Mouse (Mus musculus) mature B cell (primary cell): Measurements from ENCODE around the gene Arhgap45.

Experiments
- in situ Hi-C: fragments of 300-500 bp; cut with MboI; formaldehyde crosslinking; loops from 2 replicates; pipeline ENCODE4 v1.14.3; 2019

Gene Arhgap45

DNA sequence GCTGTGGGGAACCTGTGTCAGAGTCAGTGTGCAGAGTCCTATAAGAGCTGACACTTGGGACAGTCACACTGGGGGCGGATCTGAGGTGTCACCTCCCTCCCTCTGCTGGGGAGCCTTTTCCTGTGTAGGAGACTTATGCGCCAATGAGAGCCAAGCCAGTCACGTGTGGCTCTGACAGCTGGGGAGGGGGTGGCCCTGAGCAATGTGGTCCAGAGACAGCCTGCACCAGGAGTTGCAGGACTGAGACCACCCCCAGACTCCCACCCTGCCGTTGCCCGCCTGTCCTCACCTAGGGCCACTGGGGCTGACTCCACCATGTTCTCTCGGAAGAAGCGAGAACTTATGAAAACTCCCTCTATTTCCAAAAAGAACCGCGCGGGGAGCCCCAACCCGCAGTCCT, at the start of gene Arhgap45:
Gene Arhgap45 (plus strand): TSS at position 143 of the 400 bp plus-strand sequence.
- in situ Hi-C loops: no loop called here

DNA sequence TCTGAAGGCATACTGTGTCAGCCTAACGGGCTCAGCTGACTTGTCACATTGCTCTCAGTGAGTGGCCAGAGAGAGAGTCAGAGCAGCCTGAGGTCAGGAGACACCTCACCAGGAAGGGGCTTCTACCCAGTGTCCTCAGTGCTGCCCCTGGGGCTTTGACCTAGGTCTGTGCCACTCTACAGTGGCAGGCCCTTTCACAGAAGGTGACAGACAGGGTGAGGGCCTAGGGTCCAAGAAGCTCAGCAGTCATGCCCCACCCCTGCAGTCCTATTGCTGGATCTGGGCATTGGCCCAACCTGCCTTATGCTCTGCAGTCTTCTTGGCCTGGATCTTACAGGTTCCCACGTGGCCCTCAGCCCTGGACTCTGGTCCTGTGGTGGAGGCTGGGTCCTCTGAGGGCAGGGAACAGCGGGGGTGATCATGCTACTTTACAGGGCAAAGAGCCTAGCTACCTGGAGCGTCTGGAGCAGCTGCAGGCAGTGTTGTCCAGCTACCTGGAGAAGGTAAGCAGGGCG, 49.5 kb upstream of the Arhgap45 start:
- in situ Hi-C loops: no loop called here

- in situ Hi-C loops: no loop called here
These were observed 48.3 kb upstream of the Arhgap45 start for GRCm38 (mm10) chr10:79968181-79968580.

DNA sequence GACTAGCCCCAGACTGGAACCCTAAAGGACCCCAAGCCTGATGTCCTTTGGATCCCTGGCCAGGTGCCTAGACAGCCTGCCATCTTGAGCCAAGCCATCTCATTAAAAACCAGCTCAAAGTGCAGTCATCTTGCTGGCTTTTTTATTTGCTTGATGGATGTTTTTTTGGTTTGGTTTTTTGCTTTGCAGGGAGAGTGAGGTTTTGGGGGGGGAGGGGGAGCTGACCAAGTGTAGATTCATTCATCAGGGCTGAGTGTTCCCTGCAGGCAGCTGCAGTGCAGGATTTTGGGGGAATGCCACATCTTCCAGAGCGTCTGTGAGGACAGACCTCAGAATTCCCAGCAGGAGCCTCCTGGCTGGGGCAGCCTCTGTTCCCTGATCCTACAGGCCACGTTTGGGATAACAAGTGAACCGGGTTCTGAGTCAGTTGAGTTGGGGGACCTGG, 47.3 kb upstream of the Arhgap45 start:
- in situ Hi-C loops: no loop called here

- in situ Hi-C loops: no loop called here
These were observed 45.9 kb upstream of the Arhgap45 start, which contains the start of gene Grin3b for GRCm38 (mm10) chr10:79970415-79971182. Gene Grin3b, plus strand, starts transcription at chr10:79970715.

DNA sequence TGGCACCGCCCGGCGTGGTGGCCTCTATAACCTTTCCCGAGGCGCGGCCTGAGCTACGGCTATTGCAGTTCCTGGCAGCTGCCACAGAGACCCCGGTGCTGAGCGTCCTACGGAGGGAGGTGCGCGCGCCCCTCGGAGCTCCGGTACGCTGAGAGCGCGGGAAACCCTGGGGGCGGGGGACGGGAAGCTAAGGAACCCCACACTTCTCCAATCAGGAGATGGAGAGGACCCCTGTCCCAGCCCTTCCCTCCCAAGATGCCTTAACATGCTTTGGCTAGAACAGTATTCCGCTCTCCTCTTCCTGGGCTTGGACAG, 45.3 kb upstream of the Arhgap45 start:
- in situ Hi-C loops: no loop called here

DNA sequence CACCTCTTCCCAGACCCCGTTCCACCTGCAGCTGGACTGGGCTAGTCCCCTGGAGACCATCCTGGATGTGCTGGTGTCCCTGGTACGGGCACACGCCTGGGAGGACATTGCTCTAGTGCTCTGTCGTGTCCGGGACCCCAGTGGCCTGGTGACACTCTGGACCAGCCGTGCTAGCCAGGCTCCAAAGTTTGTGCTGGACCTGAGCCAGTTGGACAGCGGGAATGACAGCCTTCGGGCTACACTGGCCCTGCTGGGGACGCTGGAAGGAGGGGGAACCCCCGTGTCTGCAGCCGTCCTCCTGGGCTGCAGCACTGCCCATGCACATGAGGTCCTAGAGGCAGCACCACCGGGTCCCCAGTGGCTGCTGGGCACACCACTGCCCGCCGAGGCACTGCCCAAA, 43.6 kb upstream of the Arhgap45 start:
- in situ Hi-C loops: no loop called here

- in situ Hi-C loops: no loop called here
These were observed 42.4 kb upstream of the Arhgap45 start for GRCm38 (mm10) chr10:79974087-79974486.

GRCm38 (mm10) chr10:79974668-79975067, 41.8 kb upstream of the Arhgap45 start:
- in situ Hi-C loops: no loop called here

DNA sequence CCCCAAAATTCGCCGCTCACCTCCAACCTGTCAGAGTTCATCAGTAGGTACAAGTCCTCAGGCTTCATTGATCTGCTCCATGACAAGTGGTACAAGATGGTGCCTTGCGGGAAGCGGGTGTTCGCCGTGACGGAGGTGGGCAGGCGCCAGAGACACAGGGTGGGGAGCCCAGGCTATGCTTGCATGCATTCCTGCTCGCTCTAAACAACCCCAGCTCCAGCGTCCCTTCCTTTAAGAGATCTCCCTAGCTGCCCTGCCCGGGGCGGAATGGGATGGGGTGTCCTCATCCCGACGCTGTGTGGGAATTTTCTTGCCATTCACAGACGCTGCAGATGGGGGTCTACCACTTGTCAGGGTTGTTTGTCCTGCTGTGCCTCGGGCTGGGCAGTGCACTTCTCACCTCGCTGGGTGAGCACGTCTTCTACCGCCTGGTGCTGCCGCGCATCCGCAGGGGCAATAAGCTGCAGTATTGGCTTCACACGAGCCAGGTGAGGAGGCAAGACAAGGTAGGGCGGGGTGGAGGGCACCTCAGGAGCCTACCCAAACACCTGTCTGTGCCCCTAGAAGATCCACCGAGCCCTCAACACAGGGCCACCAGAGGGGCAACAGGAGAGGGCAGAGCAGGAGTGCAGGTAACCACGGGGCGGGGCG, 40.3 kb upstream of the Arhgap45 start:
- in situ Hi-C loops: no loop called here

- in situ Hi-C loops: no loop called here
These were observed 39.7 kb upstream of the Arhgap45 start for GRCm38 (mm10) chr10:79976722-79977107.

DNA sequence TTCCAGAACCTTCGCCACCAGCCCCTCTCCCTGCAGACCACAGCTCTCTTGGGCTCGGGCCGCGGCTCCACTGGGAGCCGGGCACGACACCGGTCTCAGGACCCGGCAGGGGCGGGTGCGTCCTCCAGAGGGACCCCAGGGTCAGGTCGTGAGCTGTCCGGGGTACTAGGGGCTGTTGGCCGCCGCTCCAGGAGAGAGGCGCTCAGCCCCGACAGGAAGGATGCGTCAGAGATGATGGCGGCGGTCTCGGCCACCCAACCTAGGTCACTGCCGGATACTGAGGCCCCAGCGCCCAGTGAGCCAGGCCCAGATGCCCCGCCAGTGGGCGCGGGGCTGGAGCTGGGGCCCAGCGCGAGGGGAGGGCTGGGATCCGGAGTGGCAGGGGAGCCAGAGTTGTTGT, 39.1 kb upstream of the Arhgap45 start:
- in situ Hi-C loops: no loop called here

DNA sequence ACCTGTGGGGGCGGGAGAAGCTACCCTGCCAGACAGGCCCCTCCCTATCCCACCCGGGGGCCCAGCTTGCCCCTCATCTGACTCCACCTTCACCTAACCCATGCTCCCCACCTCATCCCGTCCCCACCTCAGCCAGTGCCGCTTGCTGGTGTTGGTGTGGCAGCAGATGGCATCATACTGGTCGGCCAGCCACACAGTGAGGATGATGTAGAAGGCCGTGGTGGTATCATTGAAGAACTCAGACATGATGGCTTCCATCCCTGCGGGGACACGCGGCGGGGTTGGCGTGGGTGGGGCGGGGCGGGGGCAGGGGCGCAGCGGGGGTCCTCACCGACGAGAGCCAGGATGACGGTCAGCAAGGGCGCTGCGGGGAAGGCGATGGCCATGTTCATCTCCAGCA, 38.4 kb upstream of the Arhgap45 start:
- in situ Hi-C loops: no loop called here

DNA sequence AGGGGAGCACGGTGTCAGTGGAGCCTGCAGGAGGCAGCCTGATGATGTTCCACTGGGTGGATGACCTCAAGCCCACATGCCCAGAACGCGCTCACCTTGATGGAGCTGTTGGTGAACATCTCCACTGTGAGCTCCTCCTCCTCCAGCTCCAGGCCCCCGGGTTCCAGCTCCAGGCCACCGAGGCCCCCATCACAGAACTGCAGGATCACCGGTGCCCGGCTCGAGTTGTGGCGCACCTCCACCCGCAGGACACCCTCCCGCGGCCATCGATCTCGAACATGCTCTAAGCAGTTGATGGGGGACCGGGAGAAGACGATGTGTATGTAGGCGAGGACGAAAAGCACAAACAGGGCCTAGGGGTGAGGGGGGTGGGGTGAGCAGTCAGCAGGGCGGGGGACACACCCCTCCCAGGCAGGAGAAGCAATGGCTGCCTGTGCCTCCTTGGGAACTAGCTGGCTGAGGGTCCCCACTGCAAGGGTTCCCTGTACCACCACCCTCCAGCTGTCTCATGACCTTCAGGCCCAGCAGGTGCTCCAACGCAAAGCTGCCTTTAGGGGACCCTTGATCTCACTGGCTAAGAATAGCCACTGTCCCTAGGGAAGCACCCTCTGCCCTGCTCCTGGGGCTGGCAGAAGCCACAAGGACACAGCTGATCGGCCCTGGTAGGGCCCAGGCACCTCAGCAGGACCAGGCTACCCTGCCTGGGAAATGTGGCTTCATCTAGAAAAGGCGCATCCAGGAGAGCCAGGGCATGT, 36.9 kb upstream of the Arhgap45 start:
- in situ Hi-C loops: no loop called here

GRCm38 (mm10) chr10:79983205-79983604, 33.2 kb upstream of the Arhgap45 start:
- in situ Hi-C loops: no loop called here

- in situ Hi-C loops: no loop called here
These were observed 32.8 kb upstream of the Arhgap45 start for GRCm38 (mm10) chr10:79983670-79984069.

DNA sequence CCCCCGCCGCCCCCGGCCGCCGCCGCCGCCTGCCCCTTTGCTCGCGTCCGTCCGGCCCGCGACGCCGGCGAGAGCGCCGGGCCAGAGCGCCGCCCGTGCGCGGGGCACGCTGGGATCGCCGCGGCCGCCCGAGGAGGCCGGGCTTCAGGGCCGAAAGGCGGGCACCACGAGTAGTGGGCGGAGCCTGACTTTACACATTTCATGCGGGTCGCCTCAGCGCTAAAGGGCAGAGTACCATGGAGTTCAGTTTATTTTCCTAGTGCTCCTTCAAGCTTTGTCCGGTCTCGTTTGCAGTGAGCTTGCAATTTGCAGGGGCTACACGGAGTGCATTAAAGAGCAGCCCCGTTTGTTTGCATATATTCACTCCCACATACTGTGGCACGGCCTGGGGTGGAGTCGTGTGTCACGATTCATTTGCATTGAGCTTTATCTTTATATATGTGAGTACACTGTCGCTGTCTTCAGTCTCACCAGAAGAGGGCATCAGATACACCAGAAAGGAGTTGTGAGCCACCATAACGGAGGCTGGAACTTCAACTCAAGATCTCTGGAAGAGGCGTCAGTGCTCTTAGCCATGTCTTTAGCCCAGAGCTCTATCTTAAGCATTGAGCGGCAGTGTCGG, 32.1 kb upstream of the Arhgap45 start, which contains the start of gene Tmem259:
Gene Tmem259 (minus strand): TSS at position 136 of the 622 bp plus-strand sequence.
- in situ Hi-C loops: no loop called here

- in situ Hi-C loops: loop anchor here (5.0 kb wide), 1 partner anchor 37 kb away; no protein-coding TSS in a partner anchor
These were observed 31.6 kb upstream of the Arhgap45 start for GRCm38 (mm10) chr10:79984871-79985270.

DNA sequence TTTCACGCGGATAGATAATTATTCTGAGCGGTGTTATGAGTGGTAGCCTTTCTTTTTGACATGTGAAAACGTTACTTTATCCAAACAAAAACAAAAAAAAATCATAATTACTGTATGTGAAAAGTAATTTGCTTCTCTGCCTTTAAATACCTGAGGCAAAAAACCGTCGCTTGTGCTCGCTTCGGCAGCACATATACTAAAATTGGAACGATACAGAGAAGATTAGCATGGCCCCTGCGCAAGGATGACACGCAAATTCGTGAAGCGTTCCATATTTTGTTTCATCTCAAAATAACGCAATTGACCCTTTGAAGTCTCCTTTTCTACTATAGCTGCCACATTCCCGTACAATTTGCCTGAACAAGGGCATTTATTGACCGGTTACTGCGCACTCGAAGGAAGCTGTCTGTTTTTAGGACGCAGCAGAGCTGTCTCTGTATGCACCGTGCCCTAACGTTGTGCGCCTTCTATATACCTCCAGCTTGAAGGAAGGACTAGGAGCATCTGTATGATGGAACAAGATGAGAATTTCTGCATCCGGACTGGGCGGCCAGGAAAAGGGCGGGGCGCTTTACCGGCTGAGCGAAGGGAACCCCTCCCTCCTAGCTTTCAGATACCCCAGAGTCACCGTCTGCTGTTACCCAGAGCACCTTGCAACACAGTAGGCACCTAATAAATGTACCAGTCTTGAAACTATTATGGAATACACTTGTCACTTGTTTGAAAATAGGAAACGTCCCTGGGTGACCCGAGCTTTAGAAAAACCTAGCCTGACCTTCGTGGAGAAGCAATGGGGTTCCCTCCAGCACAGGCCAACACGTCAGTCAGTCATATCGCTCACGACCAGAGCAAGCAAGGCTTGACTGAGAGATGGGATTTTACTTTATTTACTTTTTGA, 30.9 kb upstream of the Arhgap45 start:
- in situ Hi-C loops: loop anchor here (5.0 kb wide), 1 partner anchor 37 kb away; no protein-coding TSS in a partner anchor

- in situ Hi-C loops: loop anchor here (5.0 kb wide), 1 partner anchor 36 kb away; no protein-coding TSS in a partner anchor
These were observed 30.1 kb upstream of the Arhgap45 start for GRCm38 (mm10) chr10:79986232-79986878.
